Mouse (Mus musculus) neural tube, embryonic 11.5 days (tissue): ENCODE measurements around the gene Me1. TPM values are rescaled to one million over a fixed set of nuclear protein-coding genes. Genes with fewer than 3 reads are reported as not detected.

Experiments used
- ATAC-seq: fragments of 200-750 bp; cut with Nextera tagmentation; 2 replicates; pipeline ENCODE4 v1.8.0; 2017; ENCODE audit warnings: moderate number of reproducible peaks, mild to moderate bottlenecking, moderate TSS enrichment, moderate library complexity; ENCODE audit not compliant: insufficient read depth, low FRiP score, low TSS enrichment
- DNase-seq: peaks from one replicate; pipeline ENCODE4 v3.0.0-alpha.2; 2015; ENCODE audit warnings: low spot score
- H3K27ac ChIP-seq: fragments of 300-500 bp; sonication (generic); 2 replicates; pipeline ENCODE4 v1.5.1; 2014; ENCODE audit warnings: low read depth, mild to moderate bottlenecking, low read length
- H3K27me3 ChIP-seq: fragments of 300-500 bp; sonication (generic); 2 replicates; pipeline ENCODE4 v1.6.1; 2014; ENCODE audit warnings: mild to moderate bottlenecking, low read length, mixed read lengths; ENCODE audit not compliant: control insufficient read depth, insufficient read depth
- H3K36me3 ChIP-seq: fragments of 300-500 bp; sonication (generic); 2 replicates; pipeline ENCODE4 v1.6.1; 2014; ENCODE audit warnings: mild to moderate bottlenecking, low read length, moderate library complexity, mixed read lengths; ENCODE audit not compliant: control insufficient read depth, insufficient read depth
- H3K4me1 ChIP-seq: fragments of 300-500 bp; sonication (generic); 2 replicates; pipeline ENCODE4 v1.6.1; 2014; ENCODE audit warnings: low read length, mixed read lengths; ENCODE audit not compliant: control insufficient read depth, insufficient read depth
- H3K4me2 ChIP-seq: fragments of 300-500 bp; sonication (generic); 2 replicates; pipeline ENCODE4 v1.6.1; 2014; ENCODE audit warnings: low read depth, mild to moderate bottlenecking, moderate library complexity
- H3K4me3 ChIP-seq: fragments of 300-500 bp; sonication (generic); 2 replicates; pipeline ENCODE4 v1.5.1; 2014; ENCODE audit warnings: low read depth, low read length
- H3K9ac ChIP-seq: fragments of 300-500 bp; sonication (generic); 2 replicates; pipeline ENCODE4 v1.6.1; 2014; ENCODE audit warnings: mild to moderate bottlenecking, low read length
- H3K9me3 ChIP-seq: fragments of 300-500 bp; sonication (generic); 2 replicates; pipeline ENCODE4 v1.6.1; 2016; ENCODE audit warnings: low read length; ENCODE audit not compliant: control insufficient read depth
- WGBS: fragments of 180-500 bp; shearing (Covaris S2); extraction: QIAGEN DNeasy Blood & Tissue Kit; methylation state at CpG from one replicate; pipeline ENCODE4 v1.1.7; 2014; 5-methylcytosine and 5-hydroxymethylcytosine counted together
- polyA plus RNA-seq: library from polyadenylated mRNA; unstranded; fragments of >200 nt; fragmentation: Nextera tagmentation; extraction: Ambion mirVana; gene quantifications from 2 replicates; pipeline ENCODE4 v1.2.1, GENCODE M21; 2014

The Me1 gene
- polyA plus RNA-seq, 1 experiment from 2014 or later = 15.8 TPM

DNA sequence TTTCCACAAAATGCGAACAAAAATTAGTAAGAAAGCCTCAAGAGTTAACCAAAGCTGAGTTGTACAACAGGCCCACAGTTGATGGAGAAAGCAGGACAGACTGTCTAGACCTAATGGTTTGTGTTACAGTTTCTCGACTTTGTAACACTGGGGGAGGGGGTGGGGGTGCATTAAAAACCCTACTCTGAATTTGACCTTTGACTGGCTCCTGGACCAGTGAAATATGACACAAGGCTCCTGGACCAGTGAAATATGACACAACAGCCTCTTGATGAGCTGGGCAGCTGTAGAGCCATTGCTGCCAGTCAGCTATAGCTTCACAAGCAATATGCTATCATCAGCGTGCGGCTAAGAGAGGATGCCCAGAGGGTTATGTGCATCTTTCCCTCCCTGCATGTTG, 37.4 kb downstream of the Me1 start:
- no peak overlapping the region for H3K27ac ChIP-seq
- H3K4me2 ChIP-seq = no peak overlapping the region
- no peak for DNase-seq
- H3K36me3 ChIP-seq = no peaks in the 10 kb centered on the region
- WGBS = 78% methylated on average over 4 of the region's 4 CpGs
- no peaks in the 10 kb centered on the region for H3K27me3 ChIP-seq
- H3K4me3 ChIP-seq = no peak overlapping the region
- ATAC-seq = no peak
- H3K9ac ChIP-seq = no peak overlapping the region
- H3K4me1 ChIP-seq = no peaks in the 10 kb centered on the region
- H3K9me3 ChIP-seq = no peaks in the 10 kb centered on the region

DNA sequence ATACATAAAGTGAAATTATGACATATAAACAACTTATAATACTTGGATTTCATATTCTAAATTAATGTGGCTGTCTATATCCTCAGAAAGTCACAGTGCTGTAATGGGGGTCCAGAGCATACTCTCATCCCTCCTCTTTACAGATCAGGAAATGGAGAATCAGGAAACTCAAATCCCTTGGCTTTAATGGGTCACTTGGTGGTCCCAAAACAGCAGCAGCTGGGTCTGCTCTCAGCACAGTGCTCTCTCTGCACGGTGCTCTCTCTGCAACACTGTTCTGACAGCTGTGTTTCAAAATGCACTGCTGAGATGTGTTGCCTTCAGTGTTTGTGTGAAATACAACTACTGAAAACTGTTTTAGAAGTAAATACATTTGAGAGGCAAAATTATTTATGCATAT, 43.6 kb downstream of the Me1 start:
- H3K4me1 ChIP-seq = no peaks in the 10 kb centered on the region
- H3K4me3 ChIP-seq = no peak overlapping the region
- H3K36me3 ChIP-seq = no peaks in the 10 kb centered on the region
- no peak for DNase-seq
- no peak for ATAC-seq
- H3K27me3 ChIP-seq = no peaks in the 10 kb centered on the region
- H3K27ac ChIP-seq = no peak overlapping the region
- WGBS = 72% methylated on average over 1 of the region's 1 CpGs
- H3K9me3 ChIP-seq = no peaks in the 10 kb centered on the region
- no peak overlapping the region for H3K4me2 ChIP-seq
- no peak overlapping the region for H3K9ac ChIP-seq

DNA sequence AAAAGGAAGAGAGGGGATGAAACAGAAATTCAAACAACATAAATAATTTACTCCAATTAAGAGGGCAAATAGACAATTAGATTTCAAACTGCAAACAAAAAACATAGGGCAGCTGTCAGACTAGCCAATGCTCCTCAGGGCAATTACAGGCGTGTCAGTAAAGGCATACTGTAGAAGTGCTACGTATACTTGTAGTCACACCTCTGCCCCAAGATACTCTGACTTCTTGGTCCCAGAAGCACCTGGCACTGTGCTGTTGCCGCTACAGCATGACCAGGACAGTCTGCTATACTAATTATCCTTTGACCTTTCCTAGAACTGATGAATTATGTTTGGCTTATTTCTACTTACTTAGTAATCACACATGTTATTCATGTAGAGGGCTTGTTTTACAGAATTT, 44.5 kb downstream of the Me1 start:
- whole genome bisulfite sequencing = 68% methylated on average over 3 of the region's 3 CpGs
- Histone ChIP-seq H3K9me3 (no peaks in the 10 kb centered on the region), H3K4me3 (no peak overlapping the region), H3K27ac (no peak overlapping the region), H3K9ac (no peak overlapping the region), H3K4me1 (no peaks in the 10 kb centered on the region), H3K4me2 (no peak overlapping the region), H3K27me3 (no peaks in the 10 kb centered on the region), H3K36me3 (no peaks in the 10 kb centered on the region)
- ATAC-seq (no peak), DNase-seq (no peak)

DNA sequence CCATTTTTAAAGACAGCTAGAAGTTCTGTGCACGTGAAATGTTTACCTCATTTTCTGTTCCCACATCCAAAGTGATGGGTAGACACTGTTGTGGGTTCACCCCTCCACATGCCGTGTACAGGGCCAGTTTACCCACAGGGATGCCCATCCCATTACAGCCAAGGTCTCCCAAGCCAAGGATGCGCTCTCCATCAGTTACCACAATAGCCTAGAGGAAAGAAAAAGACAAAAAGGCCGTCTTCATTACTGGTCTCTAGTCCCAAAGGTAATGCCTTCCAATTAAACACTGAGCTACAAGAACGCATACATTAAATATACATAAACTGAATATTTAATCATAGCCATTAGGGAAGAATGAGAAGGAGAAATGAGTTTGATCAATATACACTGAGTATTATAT, 44.9 kb downstream of the Me1 start:
- DNase-seq = no peak
- ATAC-seq = no peak
- H3K9me3 ChIP-seq = no peaks in the 10 kb centered on the region

DNA sequence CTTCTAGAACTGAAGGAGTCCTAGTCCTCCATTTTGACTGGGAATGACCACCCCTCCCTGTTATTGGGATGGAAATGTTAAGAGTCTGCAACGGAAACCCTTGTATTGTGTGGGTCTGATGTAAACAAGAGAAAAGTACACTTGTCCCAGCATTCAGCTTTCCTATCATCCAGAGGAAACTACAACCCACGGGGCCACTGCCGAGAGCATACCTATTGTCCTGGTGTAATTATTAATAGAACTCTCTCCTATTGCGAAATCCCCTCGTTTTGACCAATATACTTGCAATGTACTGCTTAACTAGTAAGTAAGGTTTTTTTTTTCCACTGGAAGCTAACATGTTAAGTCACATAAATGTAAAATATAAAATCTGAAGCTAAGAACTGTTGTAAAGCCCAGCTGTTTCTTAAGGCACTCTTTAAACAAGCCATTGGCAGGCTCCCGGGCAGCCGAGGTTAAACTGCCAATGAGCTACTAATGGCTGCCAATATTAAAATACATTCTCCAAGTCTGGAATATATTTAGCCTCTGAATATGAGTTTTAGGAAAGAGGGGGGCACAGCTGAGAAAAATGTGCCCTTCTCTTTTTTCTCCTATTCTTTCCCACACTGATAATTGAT, 47.7 kb downstream of the Me1 start:
- Histone ChIP-seq H3K36me3 (no peaks in the 10 kb centered on the region), H3K4me2 (no peak overlapping the region), H3K4me3 (no peak overlapping the region), H3K9ac (no peak overlapping the region), H3K9me3 (no peaks in the 10 kb centered on the region), H3K4me1 (no peaks in the 10 kb centered on the region), H3K27me3 (no peaks in the 10 kb centered on the region), H3K27ac (no peak overlapping the region)
- DNase-seq (no peak), ATAC-seq (no peak)
- 78% methylated on average over 7 of the region's 7 CpGs for WGBS

More for the DNA sequence above, 44.9 kb downstream of the Me1 start:
- Histone ChIP-seq H3K27ac (no peak overlapping the region), H3K4me2 (no peak overlapping the region), H3K4me3 (no peak overlapping the region), H3K36me3 (no peaks in the 10 kb centered on the region), H3K4me1 (no peaks in the 10 kb centered on the region), H3K27me3 (no peaks in the 10 kb centered on the region), H3K9ac (no peak overlapping the region)
- 83% methylated on average over 5 of the region's 5 CpGs for WGBS

DNA sequence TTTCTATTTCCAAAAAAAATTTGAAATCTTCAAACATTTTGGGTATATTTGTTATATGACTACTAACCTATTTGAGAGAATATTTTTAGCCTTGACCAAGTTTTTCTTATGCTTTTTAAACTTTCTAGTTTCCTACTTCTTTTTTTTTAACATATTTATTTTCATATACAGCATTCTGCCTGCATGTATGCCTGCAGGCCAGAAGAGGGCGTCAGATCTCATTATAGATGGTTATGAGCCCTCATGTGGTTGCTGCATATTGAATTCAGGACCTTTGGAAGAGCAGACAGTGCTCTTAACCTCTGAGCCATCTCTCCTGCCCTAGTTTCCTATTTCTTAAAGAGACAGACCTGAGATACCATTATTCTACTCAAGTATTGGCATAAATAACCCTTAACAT, 48.9 kb downstream of the Me1 start:
- no peak for ATAC-seq
- WGBS = 0% methylated on average over 1 of the region's 1 CpGs

DNA sequence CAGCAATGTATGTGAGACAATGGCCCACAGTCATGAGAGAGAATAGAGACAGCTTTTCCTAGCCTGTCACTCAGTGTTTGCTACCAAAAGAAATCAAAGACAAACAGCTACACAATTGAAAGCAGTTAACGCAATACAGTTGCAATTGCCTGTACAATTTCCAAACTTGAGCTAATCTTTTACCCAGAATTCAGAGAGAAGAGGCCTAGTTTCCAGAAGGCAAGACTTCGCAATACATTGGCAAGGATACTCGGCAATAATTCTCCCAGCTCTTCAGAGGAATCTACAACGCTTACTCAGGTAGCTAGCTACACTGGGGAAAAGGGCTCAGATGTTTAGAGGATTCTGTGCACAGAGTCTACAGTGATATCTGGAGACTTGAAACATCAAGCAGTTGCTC, 52.3 kb downstream of the Me1 start:
- 96% methylated on average over 4 of the region's 4 CpGs for WGBS
- Histone ChIP-seq H3K4me3 (no peak overlapping the region), H3K36me3 (no peaks in the 10 kb centered on the region), H3K9ac (no peak overlapping the region), H3K27ac (no peak overlapping the region), H3K9me3 (no peaks in the 10 kb centered on the region), H3K27me3 (no peaks in the 10 kb centered on the region), H3K4me2 (no peak overlapping the region), H3K4me1 (no peaks in the 10 kb centered on the region)
- no peak for ATAC-seq
- no peak for DNase-seq

More for the DNA sequence above, 48.9 kb downstream of the Me1 start:
- Histone ChIP-seq H3K36me3 (no peaks in the 10 kb centered on the region), H3K9me3 (no peaks in the 10 kb centered on the region), H3K4me2 (no peak overlapping the region), H3K4me1 (no peaks in the 10 kb centered on the region), H3K27ac (no peak overlapping the region), H3K9ac (no peak overlapping the region), H3K4me3 (no peak overlapping the region), H3K27me3 (no peaks in the 10 kb centered on the region)
- no peak for DNase-seq

DNA sequence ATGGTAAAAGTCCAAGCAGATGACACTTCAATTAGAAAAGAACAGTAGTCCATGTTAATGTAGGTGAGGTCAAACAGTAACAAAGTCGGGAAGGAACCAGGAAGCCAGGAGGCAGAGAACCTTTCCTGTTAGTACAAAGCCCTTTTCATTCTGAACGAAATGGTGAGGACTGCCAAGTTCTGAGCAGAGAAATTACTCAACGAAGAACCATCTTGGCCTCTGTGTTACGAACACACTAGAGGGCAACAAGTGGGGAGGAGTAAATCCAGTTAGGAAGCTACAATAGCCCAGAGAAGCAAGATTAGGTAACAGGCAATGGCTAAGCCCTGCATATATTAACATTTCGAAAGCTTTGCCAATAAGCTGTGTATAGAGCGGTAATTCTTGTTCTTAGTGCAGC, 57.0 kb downstream of the Me1 start:
- 85% methylated on average over 6 of the region's 6 CpGs for WGBS
- H3K9me3 ChIP-seq = no peaks in the 10 kb centered on the region
- ATAC-seq (no peak), DNase-seq (no peak)
- no peak overlapping the region for H3K4me3 ChIP-seq
- H3K27me3 ChIP-seq = no peaks in the 10 kb centered on the region
- no peak overlapping the region for H3K9ac ChIP-seq
- H3K4me1 ChIP-seq = no peaks in the 10 kb centered on the region
- no peak overlapping the region for H3K4me2 ChIP-seq
- H3K27ac ChIP-seq = no peak overlapping the region
- H3K36me3 ChIP-seq = no peaks in the 10 kb centered on the region

DNA sequence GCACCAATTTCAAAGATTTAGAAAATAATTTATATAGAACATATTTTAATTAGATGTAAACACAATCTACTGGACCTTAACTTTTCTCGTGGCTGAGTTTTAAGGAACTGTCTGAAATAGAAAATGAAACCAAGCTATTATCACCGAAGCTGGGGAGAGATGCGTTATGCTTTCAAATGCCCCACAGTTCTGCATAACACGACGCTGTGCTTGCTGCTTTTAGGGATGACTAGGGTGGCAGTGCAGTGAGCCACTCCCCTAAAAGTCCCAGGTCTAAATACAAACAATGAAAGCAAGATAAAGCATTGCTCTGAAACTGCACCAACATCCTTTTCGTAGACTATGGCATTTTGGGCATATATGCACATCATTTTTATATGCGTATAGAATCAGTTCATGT, 64.6 kb downstream of the Me1 start:
- Histone ChIP-seq H3K4me2 (no peak overlapping the region), H3K36me3 (no peaks in the 10 kb centered on the region), H3K9me3 (no peaks in the 10 kb centered on the region), H3K9ac (no peak overlapping the region), H3K27ac (no peak overlapping the region), H3K4me3 (no peak overlapping the region), H3K4me1 (no peaks in the 10 kb centered on the region), H3K27me3 (no peaks in the 10 kb centered on the region)
- ATAC-seq (no peak), DNase-seq (no peak)
- WGBS = 86% methylated on average over 7 of the region's 7 CpGs
